Mouse (Mus musculus) megakaryocyte, embryonic 14.5 days (primary cell): ENCODE measurements around the gene Lix1l.

ENCODE experiments used
- FLI1 ChIP-seq: IDR thresholded peaks from 2 replicates; pipeline ENCODE4 v1.6.1; 2012; ENCODE audit warnings: low read length, inconsistent platforms, mixed read lengths
- GATA1 ChIP-seq: IDR thresholded peaks from 3 replicates; pipeline ENCODE4 v1.6.1; 2012; ENCODE audit warnings: mixed read lengths, low read length, inconsistent platforms, borderline replicate concordance

DNA sequence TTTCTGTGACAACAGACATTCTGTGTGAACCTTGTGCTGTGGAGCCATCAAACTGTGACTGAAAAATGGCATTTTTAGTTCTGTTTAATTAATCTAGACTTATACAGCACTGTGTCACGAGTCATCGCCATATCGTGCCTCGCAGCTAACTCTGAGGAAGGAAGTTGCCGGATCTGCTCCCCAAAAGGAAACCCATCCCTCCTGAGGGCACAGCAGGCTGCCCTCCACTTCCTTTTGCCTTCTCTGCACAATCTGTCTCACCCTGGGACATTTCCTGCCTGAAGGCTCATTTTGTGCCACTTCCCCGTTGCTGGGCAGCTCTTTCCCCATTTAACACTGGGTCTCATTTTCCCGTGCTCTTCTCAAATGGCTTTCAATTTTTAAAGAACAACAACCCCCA lies 36.3 kb upstream of the Lix1l start:
- peak; percentile 92 for TF ChIP-seq FLI1
- peak; percentile 47; the same call in 1 of the 3 replicates for TF ChIP-seq GATA1
